Mouse (Mus musculus) neural tube, embryonic 11.5 days (tissue): Measurements from ENCODE around the gene Ackr3. TPM values are rescaled to one million over a fixed set of nuclear protein-coding genes. Genes with fewer than 3 reads are reported as not detected.

Experiments used
- ATAC-seq: fragments of 200-750 bp; cut with Nextera tagmentation; 2 replicates; pipeline ENCODE4 v1.8.0; 2017; ENCODE audit warnings: moderate number of reproducible peaks, mild to moderate bottlenecking, moderate TSS enrichment, moderate library complexity; ENCODE audit not compliant: insufficient read depth, low FRiP score, low TSS enrichment
- DNase-seq: peaks from one replicate; pipeline ENCODE4 v3.0.0-alpha.2; 2015; ENCODE audit warnings: low spot score
- H3K27ac ChIP-seq: fragments of 300-500 bp; sonication (generic); 2 replicates; pipeline ENCODE4 v1.5.1; 2014; ENCODE audit warnings: low read depth, mild to moderate bottlenecking, low read length
- H3K27me3 ChIP-seq: fragments of 300-500 bp; sonication (generic); 2 replicates; pipeline ENCODE4 v1.6.1; 2014; ENCODE audit warnings: mild to moderate bottlenecking, low read length, mixed read lengths; ENCODE audit not compliant: control insufficient read depth, insufficient read depth
- H3K36me3 ChIP-seq: fragments of 300-500 bp; sonication (generic); 2 replicates; pipeline ENCODE4 v1.6.1; 2014; ENCODE audit warnings: mild to moderate bottlenecking, low read length, moderate library complexity, mixed read lengths; ENCODE audit not compliant: control insufficient read depth, insufficient read depth
- H3K4me1 ChIP-seq: fragments of 300-500 bp; sonication (generic); 2 replicates; pipeline ENCODE4 v1.6.1; 2014; ENCODE audit warnings: low read length, mixed read lengths; ENCODE audit not compliant: control insufficient read depth, insufficient read depth
- H3K4me2 ChIP-seq: fragments of 300-500 bp; sonication (generic); 2 replicates; pipeline ENCODE4 v1.6.1; 2014; ENCODE audit warnings: low read depth, mild to moderate bottlenecking, moderate library complexity
- H3K4me3 ChIP-seq: fragments of 300-500 bp; sonication (generic); 2 replicates; pipeline ENCODE4 v1.5.1; 2014; ENCODE audit warnings: low read depth, low read length
- H3K9ac ChIP-seq: fragments of 300-500 bp; sonication (generic); 2 replicates; pipeline ENCODE4 v1.6.1; 2014; ENCODE audit warnings: mild to moderate bottlenecking, low read length
- H3K9me3 ChIP-seq: fragments of 300-500 bp; sonication (generic); 2 replicates; pipeline ENCODE4 v1.6.1; 2016; ENCODE audit warnings: low read length; ENCODE audit not compliant: control insufficient read depth
- WGBS: fragments of 180-500 bp; shearing (Covaris S2); extraction: QIAGEN DNeasy Blood & Tissue Kit; methylation state at CpG from one replicate; pipeline ENCODE4 v1.1.7; 2014; 5-methylcytosine and 5-hydroxymethylcytosine counted together
- polyA plus RNA-seq: library from polyadenylated mRNA; unstranded; fragments of >200 nt; fragmentation: Nextera tagmentation; extraction: Ambion mirVana; gene quantifications from 2 replicates; pipeline ENCODE4 v1.2.1, GENCODE M21; 2014

The Ackr3 gene
- polyA plus RNA-seq, 1 experiment from 2014 or later = 45.9 TPM

- H3K4me2 ChIP-seq = no peak overlapping the region
- H3K9ac ChIP-seq = no peak overlapping the region
- DNase-seq (no peak), ATAC-seq (no peak)
- no peaks in the 10 kb centered on the region for H3K36me3 ChIP-seq
- 0 out of 2 replicates have a peak, but pooled peaks cover 4% of the 10 kb centered on the region for H3K4me1 ChIP-seq
- no peaks in the 10 kb centered on the region for H3K9me3 ChIP-seq
- no peak overlapping the region for H3K27ac ChIP-seq
- 88% methylated on average over 8 of the region's 8 CpGs for WGBS
- H3K27me3 ChIP-seq = no peaks in the 10 kb centered on the region
- no peak overlapping the region for H3K4me3 ChIP-seq
Measured at GRCm38 (mm10) chr1:90247756-90248541, 44.2 kb downstream of the Ackr3 start.

- no peak overlapping the region for H3K27ac ChIP-seq
- H3K36me3 ChIP-seq = no peaks in the 10 kb centered on the region
Measured at GRCm38 (mm10) chr1:90248966-90249735, 45.4 kb downstream of the Ackr3 start.

GRCm38 (mm10) chr1:90250419-90250818 is 46.6 kb downstream of the Ackr3 start:
- Histone ChIP-seq H3K4me3 (no peak overlapping the region), H3K4me2 (no peak overlapping the region), H3K9ac (no peak overlapping the region), H3K27me3 (no peaks in the 10 kb centered on the region), H3K27ac (no peak overlapping the region), H3K4me1 (0 out of 2 replicates have a peak, but pooled peaks cover 2% of the 10 kb centered on the region), H3K36me3 (no peaks in the 10 kb centered on the region), H3K9me3 (no peaks in the 10 kb centered on the region)
- ATAC-seq (no peak), DNase-seq (no peak)
- 93% methylated on average over 6 of the region's 6 CpGs for WGBS

More at GRCm38 (mm10) chr1:90248966-90249735, 45.4 kb downstream of the Ackr3 start:
- H3K4me2 ChIP-seq = no peak overlapping the region
- H3K27me3 ChIP-seq = no peaks in the 10 kb centered on the region
- no peak overlapping the region for H3K9ac ChIP-seq
- WGBS = 76% methylated on average over 9 of the region's 9 CpGs
- H3K4me1 ChIP-seq = 0 out of 2 replicates have a peak, but pooled peaks cover 4% of the 10 kb centered on the region
- H3K4me3 ChIP-seq = no peak overlapping the region
- DNase-seq (no peak), ATAC-seq (no peak)
- H3K9me3 ChIP-seq = no peaks in the 10 kb centered on the region

GRCm38 (mm10) chr1:90251156-90251555 is 47.4 kb downstream of the Ackr3 start:
- Histone ChIP-seq H3K4me1 (no peaks in the 10 kb centered on the region), H3K27ac (no peak overlapping the region)

GRCm38 (mm10) chr1:90253465-90253864 is 49.7 kb downstream of the Ackr3 start:
- Histone ChIP-seq H3K4me1 (no peaks in the 10 kb centered on the region), H3K27ac (no peak overlapping the region), H3K27me3 (no peaks in the 10 kb centered on the region), H3K4me2 (no peak overlapping the region), H3K36me3 (no peaks in the 10 kb centered on the region), H3K4me3 (no peak overlapping the region), H3K9ac (no peak overlapping the region), H3K9me3 (no peaks in the 10 kb centered on the region)
- WGBS = 61% methylated on average over 10 of the region's 10 CpGs
- DNase-seq = peak; percentile 24
- ATAC-seq = no peak

More at GRCm38 (mm10) chr1:90251156-90251555, 47.4 kb downstream of the Ackr3 start:
- WGBS = 88% methylated on average over 3 of the region's 3 CpGs
- ATAC-seq (no peak), DNase-seq (no peak)
- no peak overlapping the region for H3K9ac ChIP-seq
- no peaks in the 10 kb centered on the region for H3K9me3 ChIP-seq
- no peak overlapping the region for H3K4me3 ChIP-seq
- no peak overlapping the region for H3K4me2 ChIP-seq
- H3K27me3 ChIP-seq = no peaks in the 10 kb centered on the region
- no peaks in the 10 kb centered on the region for H3K36me3 ChIP-seq

GRCm38 (mm10) chr1:90258253-90258887 is 54.6 kb downstream of the Ackr3 start:
- WGBS = 85% methylated on average over 11 of the region's 11 CpGs

GRCm38 (mm10) chr1:90260704-90261581 is 57.2 kb downstream of the Ackr3 start:
- DNase-seq = no peak
- WGBS = 85% methylated on average over 11 of the region's 11 CpGs
- Histone ChIP-seq H3K9me3 (no peaks in the 10 kb centered on the region), H3K27ac (no peak overlapping the region), H3K9ac (no peak overlapping the region), H3K4me2 (no peak overlapping the region), H3K4me3 (no peak overlapping the region), H3K36me3 (no peaks in the 10 kb centered on the region), H3K27me3 (no peaks in the 10 kb centered on the region), H3K4me1 (no peaks in the 10 kb centered on the region)
- ATAC-seq = no peak

More at GRCm38 (mm10) chr1:90258253-90258887, 54.6 kb downstream of the Ackr3 start:
- Histone ChIP-seq H3K4me3 (no peak overlapping the region), H3K4me2 (no peak overlapping the region), H3K36me3 (no peaks in the 10 kb centered on the region), H3K9me3 (no peaks in the 10 kb centered on the region), H3K4me1 (no peaks in the 10 kb centered on the region), H3K9ac (no peak overlapping the region), H3K27me3 (no peaks in the 10 kb centered on the region), H3K27ac (no peak overlapping the region)
- ATAC-seq = no peak
- DNase-seq = no peak

GRCm38 (mm10) chr1:90262380-90262779 is 58.6 kb downstream of the Ackr3 start:
- no peaks in the 10 kb centered on the region for H3K4me1 ChIP-seq
- DNase-seq (no peak), ATAC-seq (no peak)
- no peak overlapping the region for H3K27ac ChIP-seq
- H3K36me3 ChIP-seq = no peaks in the 10 kb centered on the region
- H3K9ac ChIP-seq = no peak overlapping the region
- H3K9me3 ChIP-seq = no peaks in the 10 kb centered on the region
- H3K27me3 ChIP-seq = no peaks in the 10 kb centered on the region
- WGBS = 82% methylated on average over 8 of the region's 8 CpGs
- H3K4me3 ChIP-seq = no peak overlapping the region
- no peak overlapping the region for H3K4me2 ChIP-seq
